Mouse (Mus musculus): ENCODE measurements around the gene Barhl1. TPM values are rescaled to one million over a fixed set of nuclear protein-coding genes. Genes with fewer than 3 reads are reported as not detected.

Barhl1 gene
- total and polyA plus RNA-seq, 3 experiments = 0.24 TPM; not detected in 2

GRCm38 (mm10) chr2:28882047-28882446 lies 34.4 kb downstream of the Barhl1 start:
- no peak for DNase-seq (ENCODE audit: extremely low read depth)
- Histone ChIP-seq H3K27ac (ENCODE audit: insufficient read depth, low read depth) (no peak overlapping the region), H3K27me3 (replicated peaks) (no peaks in the 10 kb centered on the region), H3K4me1 (ENCODE audit: control insufficient read depth in 1 of 2, insufficient read depth in 2 of 2) (no peaks in the 10 kb centered on the region), H3K36me3 (replicated peaks in 1 of 2; ENCODE audit: control insufficient read depth in 1 of 2, insufficient read depth in 1 of 2, low read length in 1 of 2) (peaks cover 56 to 88% of the 10 kb centered on the region in 2 experiments), H3K9ac (ENCODE audit: insufficient read depth, low read depth) (no peak overlapping the region), H3K4me3 (replicated peaks in 1 of 3; ENCODE audit: low read depth in 2 of 3, low read length in 2 of 3, poor library complexity in 1 of 3) (no peak overlapping the region), H3K79me2 (replicated peaks; ENCODE audit: control insufficient read depth, extremely low read depth, insufficient read depth, poor library complexity, severe bottlenecking) (no peaks in the 10 kb centered on the region), H3K9me3 (replicated peaks; ENCODE audit: low read length) (no peaks in the 10 kb centered on the region), H3K4me2 (ENCODE audit: insufficient read depth, low read depth, poor library complexity, severe bottlenecking) (no peak overlapping the region)
- no peak for TF ChIP-seq CHD2 (IDR thresholded peaks at IDR 0.05; ENCODE audit: low read length)
- TF ChIP-seq ELF1 (IDR thresholded peaks at IDR 0.05; ENCODE audit: low read depth, low read length) = no peak
- TF ChIP-seq CTCF (conservative IDR thresholded peaks at IDR 0.05 in 1 of 2, IDR thresholded peaks at IDR 0.05 in 1 of 2; ENCODE audit: low read depth in 2 of 2, low read length in 2 of 2) = no peak
- in situ Hi-C loops (cut with MboI; ENCODE audit: low pct_ligation_motif_present, low pct_unique_long_range_greater_than_20kb, low sequenced_read_pairs) (no loop called here), dilution Hi-C loops (cut with MboI; ENCODE audit: extremely low pct_ligation_motif_present, extremely low pct_unique_long_range_greater_than_20kb, low sequenced_read_pairs) (no loop called here)

- Histone ChIP-seq H3K27me3 (replicated peaks) (no peaks in the 10 kb centered on the region), H3K27ac (ENCODE audit: insufficient read depth, low read depth) (no peak overlapping the region), H3K79me2 (replicated peaks; ENCODE audit: control insufficient read depth, extremely low read depth, insufficient read depth, poor library complexity, severe bottlenecking) (no peaks in the 10 kb centered on the region), H3K4me2 (ENCODE audit: insufficient read depth, low read depth, poor library complexity, severe bottlenecking) (no peak overlapping the region), H3K36me3 (replicated peaks in 1 of 2; ENCODE audit: control insufficient read depth in 1 of 2, insufficient read depth in 1 of 2, low read length in 1 of 2) (peaks cover 59 to 88% of the 10 kb centered on the region in 2 experiments), H3K4me3 (replicated peaks in 1 of 3; ENCODE audit: low read depth in 2 of 3, low read length in 2 of 3, poor library complexity in 1 of 3) (no peak overlapping the region), H3K9me3 (replicated peaks; ENCODE audit: low read length) (no peaks in the 10 kb centered on the region), H3K9ac (ENCODE audit: insufficient read depth, low read depth) (no peak overlapping the region), H3K4me1 (ENCODE audit: control insufficient read depth in 1 of 2, insufficient read depth in 2 of 2) (no peaks in the 10 kb centered on the region)
- in situ Hi-C loops (cut with MboI; ENCODE audit: low pct_ligation_motif_present, low pct_unique_long_range_greater_than_20kb, low sequenced_read_pairs) = no loop called here
- dilution Hi-C loops (cut with MboI; ENCODE audit: extremely low pct_ligation_motif_present, extremely low pct_unique_long_range_greater_than_20kb, low sequenced_read_pairs) = no loop called here
- TF ChIP-seq POLR2AphosphoS2 (IDR thresholded peaks at IDR 0.05; ENCODE audit: low read depth, low read length) (no peak), MAFK (IDR thresholded peaks at IDR 0.05; ENCODE audit: insufficient replicate concordance, low read length) (no peak), CHD2 (IDR thresholded peaks at IDR 0.05; ENCODE audit: low read length) (no peak), ETS1 (conservative IDR thresholded peaks at IDR 0.05; ENCODE audit: low read depth, low read length) (no peak), TBP (conservative IDR thresholded peaks at IDR 0.05; ENCODE audit: low read depth, low read length) (no peak), CTCF (conservative IDR thresholded peaks at IDR 0.05 in 1 of 2, IDR thresholded peaks at IDR 0.05 in 1 of 2; ENCODE audit: low read depth in 2 of 2, low read length in 2 of 2) (no peak), JUN (IDR thresholded peaks at IDR 0.05; ENCODE audit: insufficient read depth, low read depth, low read length) (no peak), MAX (IDR thresholded peaks at IDR 0.05; ENCODE audit: low read length) (no peak), CHD1 (IDR thresholded peaks at IDR 0.05; ENCODE audit: low read depth, low read length) (no peak), E2F4 (IDR thresholded peaks at IDR 0.05; ENCODE audit: insufficient replicate concordance, low read depth, low read length) (no peak), USF2 (conservative IDR thresholded peaks at IDR 0.05; ENCODE audit: low read depth, low read length) (no peak), SMC3 (IDR thresholded peaks at IDR 0.05; ENCODE audit: low read depth, low read length) (no peak), ZC3H11A (IDR thresholded peaks at IDR 0.05; ENCODE audit: low read depth, low read length) (no peak), PAX5 (IDR thresholded peaks at IDR 0.05; ENCODE audit: low read length) (no peak)
- no peak for DNase-seq (ENCODE audit: extremely low read depth)
Observed at GRCm38 (mm10) chr2:28881275-28881674, 35.2 kb downstream of the Barhl1 start.

Measured in CH12.LX (cell line).